Mouse (Mus musculus) cerebellum, postnatal 4 days (tissue): ENCODE results near the gene Mthfd1l.
A peak's percentile ranks its signal among the peaks of the same experiment; 100 is the strongest.

Experiments
- DNase-seq, 2 experiments: peaks; one replicate each; pipeline ENCODE4 v3.0.0; 2022; ENCODE audit warnings: low spot score in 2 of 2, mixed read lengths in 1 of 2

Mthfd1l gene

GRCm38 (mm10) chr10:4151862-4152776 lies 179.2 kb downstream of the Mthfd1l start:
- no peak for DNase-seq

DNA sequence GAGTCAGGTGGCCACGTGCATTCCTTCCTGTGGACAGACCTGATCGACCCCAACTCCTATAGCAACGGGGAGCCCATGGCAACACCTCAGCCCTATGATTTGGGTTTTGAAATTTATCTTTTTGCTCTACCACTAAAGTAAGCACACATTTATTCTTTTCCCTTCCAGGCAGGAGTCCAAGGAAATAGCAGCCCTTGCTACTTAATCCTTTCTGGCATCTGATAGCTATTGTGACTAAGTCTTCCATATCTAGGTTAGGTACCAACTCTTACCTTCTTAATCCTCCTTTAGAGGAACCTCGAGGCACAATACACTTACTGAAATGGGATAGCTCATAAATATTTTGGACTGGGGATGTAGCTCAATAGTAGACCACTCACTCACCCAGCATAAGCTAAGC lies 180.1 kb downstream of the Mthfd1l start:
- DNase-seq: no peak

DNA sequence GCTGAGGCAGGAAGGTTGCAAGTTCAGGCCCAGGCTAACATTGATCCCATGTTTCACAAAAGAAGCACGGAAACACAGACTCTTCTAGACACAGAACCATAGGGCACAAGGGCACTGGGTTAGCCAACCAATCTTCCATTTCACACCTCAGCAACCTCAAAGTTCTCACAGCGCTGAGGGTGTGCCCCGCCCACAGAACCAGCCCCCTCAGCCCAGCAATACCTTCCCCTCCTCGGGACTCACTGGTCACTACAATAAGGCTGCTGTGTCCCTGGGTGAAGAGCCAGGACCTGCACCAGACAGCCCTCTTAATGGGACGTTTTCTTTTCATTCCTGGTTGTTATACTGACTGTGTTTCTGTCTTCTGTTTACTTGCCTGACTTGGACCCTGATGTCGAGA lies 181.1 kb downstream of the Mthfd1l start:
- no peak for DNase-seq

- DNase-seq: no peak
Measured at GRCm38 (mm10) chr10:4155521-4155920, 182.6 kb downstream of the Mthfd1l start.

GRCm38 (mm10) chr10:4158533-4158932 lies 185.6 kb downstream of the Mthfd1l start:
- DNase-seq: no peak

DNA sequence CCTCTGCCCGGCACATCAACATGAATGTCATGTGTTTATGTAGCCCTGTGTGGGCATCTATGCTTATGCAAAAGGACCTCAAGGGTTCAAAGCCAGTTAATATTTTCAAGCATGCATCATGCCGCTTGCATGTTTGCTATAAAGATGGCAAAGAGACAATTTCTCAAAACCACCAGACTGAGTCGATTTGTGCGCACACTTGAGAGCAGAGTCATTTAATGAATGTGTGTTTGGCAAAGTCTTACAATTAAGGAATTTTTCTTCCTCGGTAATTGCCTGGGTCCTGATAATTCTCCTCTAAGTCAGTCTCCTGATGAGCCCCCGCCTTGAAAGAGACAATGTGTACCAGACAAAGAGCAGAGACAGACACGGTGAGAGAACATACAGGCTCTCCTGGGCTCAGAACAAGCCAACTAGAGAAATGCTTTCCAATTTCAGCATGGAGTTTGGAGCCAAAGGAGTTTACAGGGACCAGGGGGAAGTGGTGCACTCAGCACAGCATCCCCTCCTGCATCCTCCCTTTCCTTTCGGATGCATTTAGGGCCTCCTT lies 186.7 kb downstream of the Mthfd1l start:
- no peak for DNase-seq

- DNase-seq: no peak
Measured at GRCm38 (mm10) chr10:4160242-4160785, 187.4 kb downstream of the Mthfd1l start.

DNA sequence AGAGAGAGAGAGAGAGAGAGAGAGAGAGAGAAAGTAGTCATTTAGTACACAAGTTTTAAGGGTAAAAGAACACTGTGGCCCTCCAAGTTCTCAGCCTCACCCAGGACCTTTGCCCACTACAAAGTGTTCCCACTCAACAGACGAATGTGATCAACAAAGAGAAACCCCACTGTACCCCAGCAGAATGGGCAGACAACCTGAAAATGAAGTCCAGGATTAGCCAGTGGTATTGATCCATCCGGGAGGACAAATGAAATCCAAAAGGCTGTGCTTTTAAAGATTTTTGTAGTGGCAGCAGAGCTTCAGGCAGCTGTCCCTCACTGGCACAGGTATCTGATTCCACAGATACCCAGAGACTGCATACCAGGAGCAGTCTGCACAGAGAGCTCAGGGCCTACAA lies 189.1 kb downstream of the Mthfd1l start:
- DNase-seq: no peak

GRCm38 (mm10) chr10:4162976-4163375 lies 190.1 kb downstream of the Mthfd1l start:
- DNase-seq: no peak

- DNase-seq: no peak
Measured at GRCm38 (mm10) chr10:4164681-4165080, 191.8 kb downstream of the Mthfd1l start.

DNA sequence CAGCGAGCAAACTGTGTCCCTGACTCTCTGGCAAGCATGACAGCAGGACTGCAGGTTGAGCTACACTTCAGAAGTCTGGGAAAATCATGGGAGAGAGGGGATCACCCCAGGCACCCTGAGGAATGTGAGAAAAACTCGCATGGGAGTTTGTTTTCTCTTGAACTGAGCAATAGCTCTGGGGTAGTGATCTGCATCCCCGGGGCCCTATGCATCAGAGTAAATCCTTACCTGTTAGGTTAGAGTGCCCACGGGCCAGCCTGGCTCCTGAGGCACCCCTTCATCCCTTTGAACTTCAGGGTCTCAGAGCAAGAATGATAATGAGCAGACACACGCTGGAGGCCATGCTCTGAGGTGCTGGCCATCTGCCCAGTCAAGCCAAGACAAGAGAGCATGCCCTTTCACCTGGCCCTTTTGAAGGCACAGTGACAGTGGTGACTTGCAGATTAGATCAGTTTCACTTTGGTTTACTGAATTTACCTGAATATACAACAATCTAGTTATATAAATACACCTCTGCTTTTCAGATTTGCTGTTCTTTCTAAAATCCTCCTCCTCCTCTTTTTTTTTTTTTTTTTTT lies 195.4 kb downstream of the Mthfd1l start:
- no peak for DNase-seq

- no peak for DNase-seq
Measured at GRCm38 (mm10) chr10:4174229-4174628, 201.3 kb downstream of the Mthfd1l start.

- no peak for DNase-seq
Measured at GRCm38 (mm10) chr10:4174717-4175116, 201.8 kb downstream of the Mthfd1l start.

DNA sequence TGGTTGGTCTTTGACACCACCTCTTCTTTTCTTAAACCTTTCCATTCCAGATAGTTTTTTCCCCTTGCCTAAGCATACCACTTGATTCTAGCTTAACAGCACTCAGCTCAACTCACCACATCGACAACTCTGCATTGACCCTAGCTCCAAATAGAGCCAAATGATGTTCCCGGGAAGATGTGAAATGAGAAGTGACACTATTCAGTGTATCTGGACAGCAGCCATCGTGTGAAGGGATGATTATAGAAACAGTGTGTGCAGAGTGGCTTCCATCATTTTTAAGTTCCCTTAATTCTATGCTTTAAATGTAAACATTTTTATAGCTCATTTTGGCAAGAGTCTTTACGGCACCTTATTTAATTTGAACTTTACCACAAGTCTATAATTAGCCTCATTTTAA lies 204.4 kb downstream of the Mthfd1l start:
- DNase-seq: no peak

DNA sequence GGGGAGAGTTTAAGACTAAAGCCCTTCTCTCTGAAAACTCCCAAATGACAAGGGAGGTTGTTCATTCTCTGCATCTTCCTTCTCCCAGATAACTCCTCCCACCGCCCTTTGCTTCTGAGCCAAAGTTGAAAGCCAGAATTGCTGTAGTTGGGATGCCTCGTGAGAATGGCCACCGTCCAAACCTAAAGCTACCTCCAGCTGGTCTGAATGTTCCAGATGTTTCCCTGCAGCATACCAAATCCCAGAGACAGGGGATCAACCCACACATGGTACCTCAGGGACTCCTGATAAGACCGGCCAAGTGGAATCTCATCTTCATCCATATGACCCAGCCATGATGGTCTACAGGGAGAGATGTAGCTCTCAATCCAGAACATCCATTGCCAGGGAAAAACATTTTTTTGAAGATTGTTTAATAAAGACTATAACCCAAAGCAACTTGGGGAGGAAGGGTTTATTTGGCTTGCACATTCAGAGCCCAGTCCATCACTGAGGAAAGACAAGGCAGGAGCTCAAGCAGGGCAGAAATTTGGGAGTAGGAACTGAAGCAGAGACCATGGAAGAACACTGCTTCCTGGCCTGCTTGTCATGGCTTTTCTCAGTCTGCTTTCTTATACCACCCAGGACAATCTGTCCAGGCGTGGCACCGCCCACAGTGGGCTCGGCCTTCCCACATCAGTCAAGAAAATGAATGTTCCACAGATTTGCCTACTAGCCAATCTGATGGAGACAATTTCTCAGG lies 206.3 kb downstream of the Mthfd1l start:
- DNase-seq: no peak

DNA sequence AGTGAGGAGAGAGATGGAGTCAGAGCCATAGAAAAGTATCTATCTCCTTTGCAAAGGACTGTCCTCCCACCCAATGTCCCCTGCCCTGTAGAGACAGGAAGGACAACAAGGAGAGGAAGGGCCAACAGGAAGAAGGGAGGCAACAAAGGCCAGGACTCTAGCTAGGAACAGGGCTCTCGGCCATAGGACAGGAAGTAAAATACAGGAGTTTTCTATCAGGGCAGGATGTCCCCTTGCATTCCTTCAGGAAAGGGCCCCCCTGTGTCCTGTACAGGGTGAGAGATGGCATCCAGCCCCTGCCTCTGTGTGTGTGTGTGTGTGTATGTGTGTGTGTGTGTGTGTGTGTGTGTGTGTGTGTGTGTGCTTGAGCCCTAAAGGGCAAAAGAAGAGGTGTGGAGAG lies 209.0 kb downstream of the Mthfd1l start:
- DNase-seq: no peak

- no peak for DNase-seq
Measured at GRCm38 (mm10) chr10:4182406-4182805, 209.5 kb downstream of the Mthfd1l start.

DNA sequence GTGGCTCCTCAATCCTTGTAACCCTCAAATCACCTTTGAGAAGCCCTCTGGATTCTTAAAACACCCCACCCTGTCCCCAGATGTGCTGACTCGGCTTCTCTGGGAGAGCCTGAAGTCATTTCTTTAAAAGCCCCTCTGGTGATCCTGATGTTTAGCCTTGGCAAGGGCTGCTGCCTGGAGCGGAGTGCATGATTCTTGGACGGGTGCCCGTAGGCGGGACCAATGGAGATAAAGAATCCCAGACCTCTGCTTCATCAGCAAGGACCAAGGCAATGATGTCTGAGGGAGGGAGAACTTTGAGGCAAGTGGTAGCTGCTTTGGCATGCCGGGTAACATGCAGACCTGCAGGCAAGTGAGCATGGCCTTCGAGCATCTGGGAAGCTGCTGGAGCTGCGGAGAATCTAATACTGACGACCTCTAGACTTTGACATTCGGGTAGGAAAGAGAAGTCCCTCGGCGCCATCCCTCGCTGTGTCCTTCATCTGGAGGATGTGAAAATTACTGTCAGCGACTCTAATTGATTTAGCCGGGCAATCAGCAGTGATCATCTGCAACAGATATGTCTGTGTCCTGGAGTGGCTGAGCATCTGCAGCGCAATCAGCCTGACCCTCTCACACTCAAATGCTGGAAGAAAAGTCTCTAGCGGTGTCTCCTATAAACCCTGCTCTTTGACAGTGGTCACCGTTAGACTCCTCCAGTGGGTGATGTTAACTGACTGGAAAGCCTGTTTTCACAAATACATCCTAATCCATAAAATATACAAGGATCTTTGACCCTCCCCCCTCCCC lies 215.9 kb downstream of the Mthfd1l start:
- DNase-seq: peak in 1 of 2 experiments; percentile 48

DNA sequence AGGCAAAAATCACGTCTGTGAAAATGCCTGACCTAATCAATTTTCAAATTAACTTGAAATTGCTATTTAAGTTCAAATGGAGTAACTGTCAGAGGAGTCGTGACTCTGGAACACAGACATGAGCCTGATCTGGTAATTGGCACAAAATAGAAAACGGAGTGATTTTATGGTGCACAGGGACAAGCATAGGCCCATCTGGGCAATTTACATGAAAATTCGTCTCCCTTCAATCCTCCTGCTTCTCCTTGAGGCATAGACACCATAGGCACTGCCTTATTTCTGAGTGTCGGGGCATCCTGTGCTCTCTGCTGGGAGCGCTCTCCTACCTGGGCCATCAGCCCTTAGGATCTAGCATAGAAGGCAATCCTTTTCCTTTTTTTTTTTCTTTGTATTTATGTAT lies 216.5 kb downstream of the Mthfd1l start:
- DNase-seq: no peak

GRCm38 (mm10) chr10:4198978-4199377 lies 226.1 kb downstream of the Mthfd1l start:
- no peak for DNase-seq

DNA sequence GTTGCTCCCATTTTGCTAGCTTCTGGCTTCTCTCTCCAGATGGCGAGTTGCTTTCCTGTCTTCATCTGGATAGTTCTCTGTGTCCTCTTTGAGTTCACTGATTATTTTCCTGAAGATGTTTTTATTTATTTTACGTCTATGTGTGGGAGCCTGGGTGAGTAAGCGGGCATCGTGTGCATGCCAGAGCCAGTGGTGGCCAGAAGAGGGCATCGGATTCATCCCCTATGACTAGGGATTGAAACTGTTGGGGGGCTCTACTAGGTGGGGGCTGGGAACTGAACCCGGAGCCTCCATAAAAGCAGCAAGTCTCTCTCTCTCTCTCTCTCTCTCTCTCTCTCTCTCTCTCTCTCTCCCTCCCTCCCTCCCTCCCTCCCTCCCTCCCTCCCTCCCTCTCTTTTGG lies 227.0 kb downstream of the Mthfd1l start:
- DNase-seq: no peak
